Comparison of ENCODE assay signal across 8 mouse cellular contexts in the genomic region with DNA sequence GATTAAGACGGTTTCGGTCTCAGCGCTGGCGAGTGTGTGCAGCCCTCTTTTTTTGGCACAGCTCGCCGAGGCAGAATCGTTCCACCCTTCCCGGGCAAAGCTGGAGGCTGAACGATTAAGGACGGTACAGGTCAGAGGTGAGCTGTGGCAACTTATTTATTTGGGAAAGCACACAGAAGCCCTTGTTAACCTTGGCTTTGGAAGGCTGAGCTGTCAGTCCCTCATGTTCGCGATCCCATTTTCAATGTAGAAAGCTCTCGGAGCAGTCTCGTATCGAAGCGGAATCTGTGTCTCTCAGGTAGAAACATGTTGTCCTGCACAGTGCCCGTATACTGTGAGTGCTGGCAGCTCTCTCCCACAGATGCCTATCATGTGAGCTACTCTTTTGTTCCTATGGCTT.
A peak's percentile ranks its signal among the peaks of the same experiment; 100 is the strongest.
DNase-seq lines count a peak whose midpoint lies in the region; ATAC-seq and TF ChIP-seq lines count a peak whose summit lies in the region.

No protein-coding gene starts in this region.

- 0 out of 2 replicates have a peak, but pooled peaks cover 5% of the 10 kb centered on the region for H3K4me1 ChIP-seq in forebrain, embryonic 13.5 days
- H3K4me1 ChIP-seq in forebrain, embryonic 11.5 days (replicated peaks; ENCODE audit: control insufficient read depth, insufficient read depth, low read length) = no peaks in the 10 kb centered on the region
- H3K4me1 ChIP-seq in neural tube, embryonic 15.5 days = no peaks in the 10 kb centered on the region
- H3K4me1 ChIP-seq in kidney, embryonic 14.5 days (ENCODE audit: control insufficient read depth, insufficient read depth, low read length) = no peaks in the 10 kb centered on the region
- no peaks in the 10 kb centered on the region for H3K4me1 ChIP-seq in olfactory bulb, adult 2 months (ENCODE audit: control insufficient read depth, insufficient read depth, low read length)

- TF ChIP-seq CTCF in olfactory bulb, adult 2 months (IDR thresholded peaks at IDR 0.05; ENCODE audit: insufficient read depth, low read depth, low read length) = no peak

- peak; percentile 67; the same call in 1 of the 2 replicates for ATAC-seq in forebrain, embryonic 13.5 days
- no peak for ATAC-seq in forebrain, embryonic 11.5 days (replicated peaks; ENCODE audit: low FRiP score)
- no peak for ATAC-seq in neural tube, embryonic 15.5 days (ENCODE audit: low FRiP score)
- no peak for ATAC-seq in kidney, embryonic 14.5 days (ENCODE audit: low FRiP score, low TSS enrichment)
- ATAC-seq in cerebellum, adult (ENCODE audit: insufficient number of reproducible peaks, low FRiP score, low TSS enrichment) = no peak

- intact Hi-C loops in left cerebral cortex, postnatal 25 days (cut with DNase I) = no loop called here

- H3K27ac ChIP-seq in forebrain, embryonic 13.5 days = no peak overlapping the region
- no peak overlapping the region for H3K27ac ChIP-seq in forebrain, embryonic 11.5 days (ENCODE audit: low read depth, low read length)
- H3K27ac ChIP-seq in neural tube, embryonic 15.5 days (replicated peaks) = no peak overlapping the region
- H3K27ac ChIP-seq in kidney, embryonic 14.5 days (ENCODE audit: low read depth, low read length) = peak overlapping the region; percentile 34; the same call in 1 of the 2 replicates
- no peak overlapping the region for H3K27ac ChIP-seq in olfactory bulb, adult 2 months (ENCODE audit: insufficient read depth, low read depth, low read length)

- H3K9me3 ChIP-seq in forebrain, embryonic 13.5 days (replicated peaks) = no peaks in the 10 kb centered on the region
- no peaks in the 10 kb centered on the region for H3K9me3 ChIP-seq in forebrain, embryonic 11.5 days (ENCODE audit: control insufficient read depth, low read length)
- H3K9me3 ChIP-seq in neural tube, embryonic 15.5 days (replicated peaks) = no peaks in the 10 kb centered on the region
- H3K9me3 ChIP-seq in kidney, embryonic 14.5 days (ENCODE audit: control insufficient read depth, low read length) = no peaks in the 10 kb centered on the region

- no peaks in the 10 kb centered on the region for H3K27me3 ChIP-seq in forebrain, embryonic 13.5 days
- H3K27me3 ChIP-seq in forebrain, embryonic 11.5 days (ENCODE audit: control insufficient read depth, insufficient read depth, low read length) = no peaks in the 10 kb centered on the region
- H3K27me3 ChIP-seq in neural tube, embryonic 15.5 days (replicated peaks) = no peaks in the 10 kb centered on the region
- no peaks in the 10 kb centered on the region for H3K27me3 ChIP-seq in kidney, embryonic 14.5 days (ENCODE audit: control insufficient read depth, insufficient read depth, low read length)

- H3K4me3 ChIP-seq in forebrain, embryonic 13.5 days = no peak overlapping the region
- H3K4me3 ChIP-seq in forebrain, embryonic 11.5 days (ENCODE audit: low read depth, low read length) = no peak overlapping the region
- H3K4me3 ChIP-seq in neural tube, embryonic 15.5 days (replicated peaks) = no peak overlapping the region
- H3K4me3 ChIP-seq in kidney, embryonic 14.5 days (ENCODE audit: low read length) = peak overlapping the region; percentile 18
- peak overlapping the region; percentile 23; the same call in 1 of the 2 replicates for H3K4me3 ChIP-seq in olfactory bulb, adult 2 months (ENCODE audit: insufficient read depth, low read depth, low read length)

- no peak for TF ChIP-seq POLR2A in olfactory bulb, adult 2 months (IDR thresholded peaks at IDR 0.05; ENCODE audit: insufficient read depth, low read depth, low read length)

- 72% methylated on average over 17 of the region's 17 CpGs for WGBS in forebrain, embryonic 13.5 days
- 85% methylated on average over 17 of the region's 17 CpGs for WGBS in forebrain, embryonic 11.5 days
- WGBS in neural tube, embryonic 15.5 days = 78% methylated on average over 17 of the region's 17 CpGs
- WGBS in kidney, embryonic 14.5 days = 27% methylated on average over 17 of the region's 17 CpGs
- WGBS in olfactory bulb, adult 2 months = 54% methylated on average over 17 of the region's 17 CpGs

- no peak overlapping the region for H3K9ac ChIP-seq in forebrain, embryonic 13.5 days
- H3K9ac ChIP-seq in forebrain, embryonic 11.5 days (ENCODE audit: low read length) = no peak overlapping the region
- no peak overlapping the region for H3K9ac ChIP-seq in neural tube, embryonic 15.5 days (replicated peaks)
- no peak overlapping the region for H3K9ac ChIP-seq in kidney, embryonic 14.5 days (ENCODE audit: low read depth, low read length)

- no peaks in the 10 kb centered on the region for H3K36me3 ChIP-seq in forebrain, embryonic 13.5 days (ENCODE audit: poor library complexity, severe bottlenecking)
- H3K36me3 ChIP-seq in forebrain, embryonic 11.5 days (ENCODE audit: control insufficient read depth, insufficient read depth, low read length) = no peaks in the 10 kb centered on the region
- no peaks in the 10 kb centered on the region for H3K36me3 ChIP-seq in neural tube, embryonic 15.5 days
- no peaks in the 10 kb centered on the region for H3K36me3 ChIP-seq in kidney, embryonic 14.5 days (ENCODE audit: control insufficient read depth, insufficient read depth, low read length)

- DNase-seq in forebrain, embryonic 11.5 days (ENCODE audit: low spot score) = no peak
- DNase-seq in neural tube, embryonic 10.5 days (ENCODE audit: extremely low spot score, low spot score) = no peak
- DNase-seq in left cerebral cortex, postnatal 25 days (ENCODE audit: low spot score in 2 of 2) = no peak

- H3K4me2 ChIP-seq in forebrain, embryonic 13.5 days = peak overlapping the region; percentile 14
- no peak overlapping the region for H3K4me2 ChIP-seq in forebrain, embryonic 11.5 days (ENCODE audit: low read depth, low read length, severe bottlenecking)
- H3K4me2 ChIP-seq in neural tube, embryonic 15.5 days = peak overlapping the region; percentile 8; the same call in 1 of the 2 replicates
- peak overlapping the region; percentile 40 for H3K4me2 ChIP-seq in kidney, embryonic 14.5 days (replicated peaks; ENCODE audit: low read depth, low read length)

Comparison
In these comparisons a context has a peak if more than half of its experiments do, and no peak if none do; other contexts are left out.
1. H3K4me3 ChIP-seq: peak in kidney, embryonic 14.5 days (single experiment) and olfactory bulb, adult 2 months (single experiment); none in forebrain, embryonic 13.5 days (single experiment), forebrain, embryonic 11.5 days (single experiment) and neural tube, embryonic 15.5 days (single experiment).